Mouse (Mus musculus): ENCODE measurements around the gene Mrps27. TPM values are rescaled to one million over a fixed set of nuclear protein-coding genes. Genes with fewer than 3 reads are reported as not detected.

Gene Mrps27
- total and polyA plus RNA-seq, 3 experiments = 32.6 to 64.8 (median 46.8) TPM

DNA sequence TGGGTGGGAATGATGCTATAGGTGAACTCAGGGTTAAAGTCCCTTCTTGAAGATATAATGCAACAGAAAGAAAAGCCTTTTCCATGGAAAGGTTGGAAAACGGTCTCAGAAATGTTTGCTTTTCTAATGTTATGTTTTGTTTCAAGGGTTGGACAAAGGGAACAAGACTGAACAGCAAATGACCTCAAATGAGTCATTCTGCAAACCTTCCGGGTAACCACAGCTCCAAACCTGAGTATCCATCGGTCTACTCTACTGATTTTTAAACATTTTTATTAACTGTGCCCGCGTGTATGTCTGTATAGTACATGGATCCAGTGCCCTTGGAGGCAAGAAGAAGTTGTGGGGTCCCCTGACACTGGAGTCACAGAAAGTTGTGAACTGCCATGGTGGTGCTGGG lies 94.8 kb downstream of the Mrps27 start:
- Histone ChIP-seq H3K4me3 (replicated peaks in 1 of 3; ENCODE audit: low read depth in 2 of 3, low read length in 2 of 3, poor library complexity in 1 of 3) (no peak overlapping the region), H3K36me3 (replicated peaks in 1 of 2; ENCODE audit: control insufficient read depth in 1 of 2, insufficient read depth in 1 of 2, low read length in 1 of 2) (no peaks in the 10 kb centered on the region), H3K4me2 (ENCODE audit: insufficient read depth, low read depth, poor library complexity, severe bottlenecking) (no peak overlapping the region), H3K27ac (ENCODE audit: insufficient read depth, low read depth) (no peak overlapping the region), H3K4me1 (ENCODE audit: control insufficient read depth in 1 of 2, insufficient read depth in 2 of 2) (peaks cover 0 to 14% of the 10 kb centered on the region in 2 experiments; a peak in 1 of 4 replicates), H3K79me2 (replicated peaks; ENCODE audit: control insufficient read depth, extremely low read depth, insufficient read depth, poor library complexity, severe bottlenecking) (no peaks in the 10 kb centered on the region), H3K9ac (ENCODE audit: insufficient read depth, low read depth) (no peak overlapping the region), H3K27me3 (replicated peaks) (no peaks in the 10 kb centered on the region), H3K9me3 (replicated peaks; ENCODE audit: low read length) (no peaks in the 10 kb centered on the region)
- dilution Hi-C loops (cut with MboI; ENCODE audit: extremely low pct_ligation_motif_present, extremely low pct_unique_long_range_greater_than_20kb, low sequenced_read_pairs) (no loop called here), in situ Hi-C loops (cut with MboI; ENCODE audit: low pct_ligation_motif_present, low pct_unique_long_range_greater_than_20kb, low sequenced_read_pairs) (no loop called here)
- no peak for DNase-seq (ENCODE audit: extremely low read depth)
- TF ChIP-seq MEF2A (IDR thresholded peaks at IDR 0.05; ENCODE audit: borderline replicate concordance, low read depth, low read length) (no peak), TCF12 (IDR thresholded peaks at IDR 0.05; ENCODE audit: low read depth, low read length) (no peak), MAFK (IDR thresholded peaks at IDR 0.05; ENCODE audit: insufficient replicate concordance, low read length) (no peak), IRF4 (IDR thresholded peaks at IDR 0.05; ENCODE audit: low read depth, low read length) (no peak), EP300 (IDR thresholded peaks at IDR 0.05; ENCODE audit: low read length) (no peak), NELFE (IDR thresholded peaks at IDR 0.05; ENCODE audit: low read depth, low read length) (no peak), MXI1 (IDR thresholded peaks at IDR 0.05; ENCODE audit: low read depth, low read length) (no peak), POLR2AphosphoS2 (IDR thresholded peaks at IDR 0.05; ENCODE audit: low read depth, low read length) (no peak), TBP (conservative IDR thresholded peaks at IDR 0.05; ENCODE audit: low read depth, low read length) (no peak), ETS1 (conservative IDR thresholded peaks at IDR 0.05; ENCODE audit: low read depth, low read length) (no peak)

DNA sequence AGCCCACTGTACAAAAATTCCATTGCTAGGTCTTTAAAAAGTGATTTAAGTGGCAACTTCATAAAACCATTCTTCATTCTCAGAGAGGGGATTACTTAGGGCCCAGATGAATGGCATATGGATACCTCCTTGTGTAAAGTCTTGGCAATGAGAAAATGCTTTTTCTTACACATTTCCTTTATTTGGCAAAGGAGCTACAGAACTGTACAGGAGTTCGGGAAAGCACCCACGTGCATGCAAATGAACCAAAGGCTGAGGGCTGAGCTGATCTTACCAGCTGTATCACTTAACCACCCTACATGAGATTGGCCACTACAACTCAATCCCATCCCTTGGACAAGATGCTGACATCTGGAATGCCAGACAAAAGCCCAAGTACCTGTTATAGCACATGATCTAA lies 95.6 kb downstream of the Mrps27 start:
- dilution Hi-C loops (cut with MboI; ENCODE audit: extremely low pct_ligation_motif_present, extremely low pct_unique_long_range_greater_than_20kb, low sequenced_read_pairs) = no loop called here
- no peak overlapping the region for H3K4me2 ChIP-seq (ENCODE audit: insufficient read depth, low read depth, poor library complexity, severe bottlenecking)

More for the DNA sequence above, 95.6 kb downstream of the Mrps27 start:
- no peaks in the 10 kb centered on the region for H3K36me3 ChIP-seq (replicated peaks in 1 of 2; ENCODE audit: control insufficient read depth in 1 of 2, insufficient read depth in 1 of 2, low read length in 1 of 2)
- H3K4me1 ChIP-seq (ENCODE audit: control insufficient read depth in 1 of 2, insufficient read depth in 2 of 2) = peaks cover 0 to 9% of the 10 kb centered on the region in 2 experiments; a peak in 1 of 4 replicates
- H3K79me2 ChIP-seq (replicated peaks; ENCODE audit: control insufficient read depth, extremely low read depth, insufficient read depth, poor library complexity, severe bottlenecking) = no peaks in the 10 kb centered on the region
- no peak overlapping the region for H3K9ac ChIP-seq (ENCODE audit: insufficient read depth, low read depth)
- H3K9me3 ChIP-seq (replicated peaks; ENCODE audit: low read length) = no peaks in the 10 kb centered on the region
- DNase-seq (ENCODE audit: extremely low read depth) = no peak
- in situ Hi-C loops (cut with MboI; ENCODE audit: low pct_ligation_motif_present, low pct_unique_long_range_greater_than_20kb, low sequenced_read_pairs) = no loop called here
- no peak overlapping the region for H3K27ac ChIP-seq (ENCODE audit: insufficient read depth, low read depth)
- TF ChIP-seq MYC (IDR thresholded peaks at IDR 0.05; ENCODE audit: low read depth, low read length) (no peak), SMC3 (IDR thresholded peaks at IDR 0.05; ENCODE audit: low read depth, low read length) (no peak), ZMIZ1 (IDR thresholded peaks at IDR 0.05; ENCODE audit: low read depth, low read length) (no peak), MXI1 (IDR thresholded peaks at IDR 0.05; ENCODE audit: low read depth, low read length) (no peak), BHLHE40 (IDR thresholded peaks at IDR 0.05; ENCODE audit: low read depth, low read length) (peak; percentile 39), RCOR1 (conservative IDR thresholded peaks at IDR 0.05; ENCODE audit: low read depth, low read length) (no peak), CHD1 (IDR thresholded peaks at IDR 0.05; ENCODE audit: low read depth, low read length) (no peak), MEF2A (IDR thresholded peaks at IDR 0.05; ENCODE audit: borderline replicate concordance, low read depth, low read length) (no peak)
- no peak overlapping the region for H3K4me3 ChIP-seq (replicated peaks in 1 of 3; ENCODE audit: low read depth in 2 of 3, low read length in 2 of 3, poor library complexity in 1 of 3)
- H3K27me3 ChIP-seq (replicated peaks) = no peaks in the 10 kb centered on the region
